Mouse (Mus musculus) CH12.LX (cell line): ENCODE results near the gene Cnfn.

ENCODE experiments used
- CTCF ChIP-seq, 2 experiments: IDR thresholded peaks in 1 of 2; conservative IDR thresholded peaks in 1 of 2; 2 replicates each; pipeline ENCODE4 v1.5.1; 2011 to 2012; ENCODE audit warnings: low read depth in 2 of 2, low read length in 2 of 2, improper control_type of control experiment in 1 of 2, inconsistent platforms in 1 of 2, mild to moderate bottlenecking in 1 of 2, moderate library complexity in 1 of 2
- MAX ChIP-seq: IDR thresholded peaks from 2 replicates; pipeline ENCODE4 v1.6.1; 2011; ENCODE audit warnings: low read length, improper control_type of control experiment
- POLR2A ChIP-seq: IDR thresholded peaks from 2 replicates; pipeline ENCODE4 v1.6.1; 2011; ENCODE audit warnings: low read depth, mild to moderate bottlenecking, improper control_type of control experiment, low read length
- POLR2AphosphoS2 ChIP-seq: IDR thresholded peaks from 2 replicates; pipeline ENCODE4 v1.6.1; 2011; ENCODE audit warnings: low read depth, low read length, improper control_type of control experiment
- USF1 ChIP-seq: IDR thresholded peaks from 2 replicates; pipeline ENCODE4 v1.6.1; 2014; ENCODE audit warnings: low read depth, mild to moderate bottlenecking, inconsistent platforms, low read length, improper control_type of control experiment

- no peak for TF ChIP-seq POLR2AphosphoS2
- no peak for TF ChIP-seq CTCF (conservative IDR thresholded peaks at IDR 0.05 in 1 of 2, IDR thresholded peaks at IDR 0.05 in 1 of 2; ENCODE audit: low read depth in 2 of 2, low read length in 2 of 2)
- TF ChIP-seq MAX: no peak
- no peak for TF ChIP-seq USF1
- TF ChIP-seq POLR2A: no peak
Observed at GRCm38 (mm10) chr7:25326233-25326632, 43.3 kb downstream of the Cnfn start.
